Mouse (Mus musculus): Measurements from ENCODE around the gene Ttc33. TPM values are rescaled to one million over a fixed set of nuclear protein-coding genes. Genes with fewer than 3 reads are reported as not detected.

Gene Ttc33
- polyA plus RNA-seq, 1 experiment from 2014 or later, result 26.7 TPM

DNA sequence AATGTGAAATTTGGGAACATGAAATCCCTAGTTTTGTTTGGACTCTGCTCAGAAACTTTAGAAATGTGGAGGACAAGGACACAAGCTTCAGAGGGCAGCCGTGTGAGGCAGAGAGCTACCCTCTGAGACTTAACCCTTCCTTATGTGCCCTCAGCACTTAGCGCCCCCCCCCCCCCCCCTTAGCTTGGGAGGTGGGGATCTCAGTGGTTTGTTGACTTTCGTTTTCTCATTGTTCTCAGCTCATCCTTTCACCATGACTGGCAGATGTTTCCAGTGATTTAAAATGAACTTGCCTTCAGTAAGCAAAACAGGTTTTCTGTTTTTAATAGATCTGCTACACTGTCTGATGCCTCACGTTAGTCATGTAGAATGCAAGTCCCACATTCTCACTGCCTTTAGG is 1.8 kb downstream of the Ttc33 start:
- H3K4me2 ChIP-seq (replicated peaks; ENCODE audit: low read depth), result no peak overlapping the region
- ATAC-seq (ENCODE audit: low FRiP score, low TSS enrichment) (no peak), DNase-seq (ENCODE audit: low spot score) (no peak)
- no peak overlapping the region for H3K27ac ChIP-seq (replicated peaks)
- 44% methylated on average over 4 of the region's 4 CpGs for WGBS
- no peak overlapping the region for H3K4me3 ChIP-seq (ENCODE audit: low read depth, low read length)
- H3K9me3 ChIP-seq (ENCODE audit: control insufficient read depth, low read length), result no peaks in the 10 kb centered on the region
- TF ChIP-seq CTCF (IDR thresholded peaks at IDR 0.05; ENCODE audit: low read depth) (no peak), EP300 (optimal IDR thresholded peaks at IDR 0.05) (no peak)
- H3K27me3 ChIP-seq (ENCODE audit: control insufficient read depth, insufficient read depth, low read length), result no peaks in the 10 kb centered on the region
- no peaks in the 10 kb centered on the region for H3K36me3 ChIP-seq (ENCODE audit: control insufficient read depth, insufficient read depth, low read length)
- H3K9ac ChIP-seq (ENCODE audit: low read length), result no peak overlapping the region
- H3K4me1 ChIP-seq (replicated peaks; ENCODE audit: control insufficient read depth, insufficient read depth), result no peaks in the 10 kb centered on the region

DNA sequence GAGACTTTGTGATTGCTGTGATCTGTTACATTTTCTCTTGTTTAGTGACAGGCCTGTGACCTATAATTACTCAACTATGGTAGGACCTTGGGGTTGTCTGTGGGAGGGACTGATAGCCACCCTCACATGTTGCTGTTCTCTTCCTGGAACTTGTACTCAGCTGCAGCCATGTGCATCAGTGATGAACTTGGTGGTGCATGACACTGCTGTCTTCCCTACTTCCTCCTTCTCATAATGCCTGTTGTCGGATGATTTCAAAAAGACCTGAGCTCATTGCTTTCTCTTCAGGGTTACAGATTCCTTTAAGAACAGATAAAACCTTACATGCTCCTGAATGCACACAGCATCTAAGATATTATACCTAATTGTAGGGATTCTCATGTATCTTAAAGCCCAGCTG is 2.7 kb downstream of the Ttc33 start:
- 88% methylated on average over 1 of the region's 1 CpGs for WGBS
- no peaks in the 10 kb centered on the region for H3K27me3 ChIP-seq (ENCODE audit: control insufficient read depth, insufficient read depth, low read length)
- TF ChIP-seq EP300 (optimal IDR thresholded peaks at IDR 0.05) (no peak), CTCF (IDR thresholded peaks at IDR 0.05; ENCODE audit: low read depth) (no peak)
- DNase-seq (ENCODE audit: low spot score), result no peak
- H3K9me3 ChIP-seq (ENCODE audit: control insufficient read depth, low read length), result no peaks in the 10 kb centered on the region
- H3K9ac ChIP-seq (ENCODE audit: low read length), result no peak overlapping the region
- H3K4me1 ChIP-seq (replicated peaks; ENCODE audit: control insufficient read depth, insufficient read depth), result no peaks in the 10 kb centered on the region
- no peak overlapping the region for H3K27ac ChIP-seq (replicated peaks)
- no peak overlapping the region for H3K4me2 ChIP-seq (replicated peaks; ENCODE audit: low read depth)
- no peaks in the 10 kb centered on the region for H3K36me3 ChIP-seq (ENCODE audit: control insufficient read depth, insufficient read depth, low read length)
- H3K4me3 ChIP-seq (ENCODE audit: low read depth, low read length), result no peak overlapping the region
- ATAC-seq (ENCODE audit: low FRiP score, low TSS enrichment), result no peak

DNA sequence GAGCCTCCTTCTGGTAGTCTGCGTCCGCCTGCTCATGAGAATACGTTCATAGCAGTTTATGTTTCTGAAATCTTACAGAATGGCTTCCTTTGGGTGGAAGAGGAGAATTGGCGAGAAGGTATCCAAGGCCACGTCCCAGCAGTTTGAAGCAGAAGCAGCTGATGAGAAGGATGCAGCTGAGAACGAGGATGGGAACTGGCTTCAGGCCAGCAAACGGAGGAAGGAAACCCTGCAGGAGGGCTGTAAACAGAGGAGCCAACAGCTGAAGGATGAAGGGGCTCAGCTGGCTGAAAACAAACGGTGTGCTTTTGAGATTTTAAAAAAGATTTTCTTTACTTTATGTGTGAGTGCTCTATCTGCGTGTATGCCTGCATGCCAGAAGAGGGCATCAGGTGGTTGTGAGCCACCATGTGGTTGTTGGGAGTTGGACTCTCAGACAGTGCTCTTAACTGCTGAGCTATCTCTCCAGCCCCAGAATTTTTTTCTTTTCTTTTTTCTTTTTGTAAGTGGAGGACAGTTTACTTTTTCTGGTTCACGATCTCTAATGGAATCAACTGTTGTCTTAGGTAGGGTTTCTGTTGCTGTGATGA is 4.3 kb downstream of the Ttc33 start:
- TF ChIP-seq CTCF (IDR thresholded peaks at IDR 0.05; ENCODE audit: low read depth) (peak; percentile 52), EP300 (optimal IDR thresholded peaks at IDR 0.05) (no peak)
- WGBS, result 51% methylated on average over 10 of the region's 10 CpGs
- Histone ChIP-seq H3K27ac (replicated peaks) (no peak overlapping the region), H3K4me3 (ENCODE audit: low read depth, low read length) (no peak overlapping the region), H3K27me3 (ENCODE audit: control insufficient read depth, insufficient read depth, low read length) (no peaks in the 10 kb centered on the region), H3K9ac (ENCODE audit: low read length) (no peak overlapping the region), H3K36me3 (ENCODE audit: control insufficient read depth, insufficient read depth, low read length) (no peaks in the 10 kb centered on the region), H3K4me2 (replicated peaks; ENCODE audit: low read depth) (no peak overlapping the region), H3K9me3 (ENCODE audit: control insufficient read depth, low read length) (no peaks in the 10 kb centered on the region), H3K4me1 (replicated peaks; ENCODE audit: control insufficient read depth, insufficient read depth) (0 out of 2 replicates have a peak, but pooled peaks cover 2% of the 10 kb centered on the region)
- ATAC-seq (ENCODE audit: low FRiP score, low TSS enrichment) (no peak), DNase-seq (ENCODE audit: low spot score) (no peak)

DNA sequence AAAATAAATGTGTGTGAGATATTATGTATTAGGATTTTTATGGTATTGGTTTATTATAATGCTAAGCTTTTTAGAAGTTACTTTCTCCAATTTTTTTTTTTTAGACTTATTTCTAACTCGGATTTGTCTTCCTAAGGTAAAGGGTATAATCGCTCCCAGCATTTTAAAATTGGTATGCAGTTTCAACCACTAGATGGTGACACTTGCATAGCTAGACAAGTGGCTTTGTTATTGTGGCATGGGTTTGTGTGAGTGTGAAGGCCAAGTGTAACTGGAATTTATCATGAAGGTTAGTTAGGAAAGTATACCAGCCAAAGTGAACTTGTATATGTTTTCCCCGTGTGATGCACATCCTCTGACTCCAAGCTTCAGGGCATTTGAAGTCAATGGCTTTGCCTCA is 8.5 kb downstream of the Ttc33 start:
- peak overlapping the region; percentile 78; the same call in 1 of the 2 replicates for H3K27ac ChIP-seq (replicated peaks)
- 63% methylated on average over 3 of the region's 3 CpGs for WGBS
- peak; percentile 83 for TF ChIP-seq CTCF (IDR thresholded peaks at IDR 0.05; ENCODE audit: low read depth)
- TF ChIP-seq EP300 (optimal IDR thresholded peaks at IDR 0.05), result no peak

DNA sequence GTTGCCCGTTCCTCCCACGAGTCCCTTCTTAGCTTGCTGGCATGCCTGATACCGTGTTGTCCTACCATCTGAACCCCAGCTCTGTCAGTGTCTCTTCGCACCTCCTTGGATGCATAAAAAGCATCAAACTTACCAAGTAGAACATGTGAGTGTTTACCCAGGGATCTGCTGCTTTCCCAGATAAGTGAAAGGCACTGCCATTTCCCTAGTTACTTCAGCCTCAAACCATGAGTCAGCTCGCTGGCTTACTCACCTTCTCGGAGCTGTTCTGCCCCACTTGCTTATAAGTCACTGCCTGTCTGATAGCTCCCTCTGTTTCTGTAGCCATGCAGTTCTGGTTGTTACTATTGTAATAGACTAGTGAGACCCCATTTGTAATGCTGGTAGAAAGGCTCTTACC is 9.1 kb downstream of the Ttc33 start:
- Histone ChIP-seq H3K4me1 (replicated peaks; ENCODE audit: control insufficient read depth, insufficient read depth) (0 out of 2 replicates have a peak, but pooled peaks cover 2% of the 10 kb centered on the region), H3K27me3 (ENCODE audit: control insufficient read depth, insufficient read depth, low read length) (no peaks in the 10 kb centered on the region), H3K4me2 (replicated peaks; ENCODE audit: low read depth) (no peak overlapping the region), H3K36me3 (ENCODE audit: control insufficient read depth, insufficient read depth, low read length) (no peaks in the 10 kb centered on the region), H3K4me3 (ENCODE audit: low read depth, low read length) (no peak overlapping the region), H3K9me3 (ENCODE audit: control insufficient read depth, low read length) (no peaks in the 10 kb centered on the region), H3K9ac (ENCODE audit: low read length) (no peak overlapping the region), H3K27ac (replicated peaks) (peak overlapping the region; percentile 78)
- ATAC-seq (ENCODE audit: low FRiP score, low TSS enrichment) (peak; percentile 72), DNase-seq (ENCODE audit: low spot score) (peak; percentile 46)
- TF ChIP-seq CTCF (IDR thresholded peaks at IDR 0.05; ENCODE audit: low read depth) (no peak), EP300 (optimal IDR thresholded peaks at IDR 0.05) (no peak)
- WGBS, result 67% methylated on average over 6 of the region's 6 CpGs

More for the DNA sequence above, 8.5 kb downstream of the Ttc33 start:
- Histone ChIP-seq H3K4me1 (replicated peaks; ENCODE audit: control insufficient read depth, insufficient read depth) (0 out of 2 replicates have a peak, but pooled peaks cover 2% of the 10 kb centered on the region), H3K9ac (ENCODE audit: low read length) (no peak overlapping the region), H3K36me3 (ENCODE audit: control insufficient read depth, insufficient read depth, low read length) (no peaks in the 10 kb centered on the region), H3K4me3 (ENCODE audit: low read depth, low read length) (no peak overlapping the region), H3K9me3 (ENCODE audit: control insufficient read depth, low read length) (no peaks in the 10 kb centered on the region), H3K27me3 (ENCODE audit: control insufficient read depth, insufficient read depth, low read length) (no peaks in the 10 kb centered on the region), H3K4me2 (replicated peaks; ENCODE audit: low read depth) (no peak overlapping the region)
- DNase-seq (ENCODE audit: low spot score) (no peak), ATAC-seq (ENCODE audit: low FRiP score, low TSS enrichment) (no peak)

DNA sequence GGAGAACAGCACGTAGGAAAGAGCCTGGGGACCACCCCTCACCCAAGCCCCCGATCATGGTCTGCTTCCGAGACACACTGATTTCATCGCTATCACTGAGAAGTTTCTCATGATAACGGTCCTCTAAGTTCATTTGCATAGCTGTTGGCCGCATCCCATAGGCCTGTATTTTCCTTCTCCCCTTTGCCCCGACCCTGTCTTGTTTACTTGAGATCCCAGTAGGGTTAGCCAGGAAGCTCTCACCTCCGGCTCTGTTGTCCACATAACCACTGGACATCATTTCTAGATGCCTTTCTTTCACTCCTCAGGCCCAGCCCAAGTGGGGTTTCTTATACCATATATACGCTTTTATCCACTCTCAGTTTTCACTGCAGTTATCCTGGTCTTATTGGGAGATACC is 9.6 kb downstream of the Ttc33 start:
- 77% methylated on average over 9 of the region's 9 CpGs for WGBS
- Histone ChIP-seq H3K9ac (ENCODE audit: low read length) (no peak overlapping the region), H3K4me3 (ENCODE audit: low read depth, low read length) (no peak overlapping the region)

More for the DNA sequence above, 9.6 kb downstream of the Ttc33 start:
- H3K36me3 ChIP-seq (ENCODE audit: control insufficient read depth, insufficient read depth, low read length), result no peaks in the 10 kb centered on the region
- H3K27ac ChIP-seq (replicated peaks), result peak overlapping the region; percentile 78
- H3K9me3 ChIP-seq (ENCODE audit: control insufficient read depth, low read length), result no peaks in the 10 kb centered on the region
- DNase-seq (ENCODE audit: low spot score) (no peak), ATAC-seq (ENCODE audit: low FRiP score, low TSS enrichment) (no peak)
- no peak overlapping the region for H3K4me2 ChIP-seq (replicated peaks; ENCODE audit: low read depth)
- 0 out of 2 replicates have a peak, but pooled peaks cover 2% of the 10 kb centered on the region for H3K4me1 ChIP-seq (replicated peaks; ENCODE audit: control insufficient read depth, insufficient read depth)
- TF ChIP-seq EP300 (optimal IDR thresholded peaks at IDR 0.05), result no peak
- TF ChIP-seq CTCF (IDR thresholded peaks at IDR 0.05; ENCODE audit: low read depth), result no peak
- no peaks in the 10 kb centered on the region for H3K27me3 ChIP-seq (ENCODE audit: control insufficient read depth, insufficient read depth, low read length)
